Mouse (Mus musculus) testis, adult 2 months (tissue): ENCODE measurements at regions not wholly inside any gene's neighbourhood (a gene's known extent, or its start where the extent isn't known, plus 50 kb on each side); places are given as distances from the start of the nearest gene placed in this dataset.

ENCODE experiments used
- H3K27ac ChIP-seq: fragments of 200-500 bp; 2 replicates; pipeline ENCODE4 v1.5.1; 2012; ENCODE audit warnings: low read depth, low read length; ENCODE audit not compliant: control insufficient read depth, insufficient read depth
- H3K27me3 ChIP-seq: fragments of 200-500 bp; 2 replicates; pipeline ENCODE4 v1.6.1; 2012; ENCODE audit warnings: mild to moderate bottlenecking, low read length, moderate library complexity; ENCODE audit not compliant: control insufficient read depth, insufficient read depth
- H3K36me3 ChIP-seq: fragments of 200-500 bp; 2 replicates; pipeline ENCODE4 v1.6.1; 2012; ENCODE audit warnings: mild to moderate bottlenecking, low read length; ENCODE audit not compliant: control insufficient read depth, insufficient read depth
- H3K4me1 ChIP-seq: fragments of 200-500 bp; 2 replicates; pipeline ENCODE4 v1.6.1; 2012; ENCODE audit warnings: low read length; ENCODE audit not compliant: control insufficient read depth, insufficient read depth
- H3K4me3 ChIP-seq: fragments of 200-500 bp; 2 replicates; pipeline ENCODE4 v1.5.1; 2012; ENCODE audit warnings: low read depth, mild to moderate bottlenecking, low read length, moderate library complexity, mixed read lengths; ENCODE audit not compliant: control insufficient read depth
- CTCF ChIP-seq: fragments of 200-500 bp; IDR thresholded peaks from 2 replicates; pipeline ENCODE4 v1.5.1; 2012; ENCODE audit warnings: low read depth, mild to moderate bottlenecking, inconsistent platforms, low read length, moderate library complexity; ENCODE audit not compliant: control insufficient read depth, insufficient read depth, insufficient replicate concordance
- POLR2A ChIP-seq: fragments of 200-500 bp; IDR thresholded peaks from 2 replicates; pipeline ENCODE4 v1.6.1; 2012; ENCODE audit warnings: low read depth, mild to moderate bottlenecking, inconsistent platforms, low read length, moderate library complexity; ENCODE audit not compliant: control insufficient read depth

GRCm38 (mm10) chr7:36476851-36477644 lies 220.9 kb upstream of the Tshz3 start:
- H3K4me1 ChIP-seq: no peaks in the 10 kb centered on the region
- H3K27ac ChIP-seq: no peak overlapping the region
- H3K36me3 ChIP-seq: no peaks in the 10 kb centered on the region
- no peak overlapping the region for H3K4me3 ChIP-seq
- no peak for TF ChIP-seq CTCF
- no peak for TF ChIP-seq POLR2A
- H3K27me3 ChIP-seq: no peaks in the 10 kb centered on the region

GRCm38 (mm10) chr7:36488155-36488554 lies 209.8 kb upstream of the Tshz3 start:
- Histone ChIP-seq H3K36me3 (no peaks in the 10 kb centered on the region), H3K27ac (no peak overlapping the region), H3K27me3 (no peaks in the 10 kb centered on the region), H3K4me3 (no peak overlapping the region), H3K4me1 (no peaks in the 10 kb centered on the region)
- TF ChIP-seq POLR2A (no peak), CTCF (no peak)

- H3K36me3 ChIP-seq: no peaks in the 10 kb centered on the region
- no peaks in the 10 kb centered on the region for H3K4me1 ChIP-seq
- no peak for TF ChIP-seq CTCF
- TF ChIP-seq POLR2A: no peak
- no peak overlapping the region for H3K4me3 ChIP-seq
- H3K27ac ChIP-seq: no peak overlapping the region
- H3K27me3 ChIP-seq: no peaks in the 10 kb centered on the region
Observed at GRCm38 (mm10) chr7:36491173-36491581, 206.7 kb upstream of the Tshz3 start.

GRCm38 (mm10) chr7:36504010-36504875 lies 193.7 kb upstream of the Tshz3 start:
- Histone ChIP-seq H3K27me3 (no peaks in the 10 kb centered on the region), H3K27ac (no peak overlapping the region)

GRCm38 (mm10) chr7:36507895-36508431 lies 190.0 kb upstream of the Tshz3 start:
- TF ChIP-seq POLR2A: no peak
- no peak for TF ChIP-seq CTCF

More at GRCm38 (mm10) chr7:36504010-36504875, 193.7 kb upstream of the Tshz3 start:
- Histone ChIP-seq H3K4me3 (no peak overlapping the region), H3K36me3 (no peaks in the 10 kb centered on the region), H3K4me1 (no peaks in the 10 kb centered on the region)
- no peak for TF ChIP-seq CTCF
- no peak for TF ChIP-seq POLR2A

GRCm38 (mm10) chr7:36513680-36514079 lies 184.2 kb upstream of the Tshz3 start:
- H3K27ac ChIP-seq: no peak overlapping the region
- H3K4me1 ChIP-seq: no peaks in the 10 kb centered on the region
- H3K27me3 ChIP-seq: no peaks in the 10 kb centered on the region
- TF ChIP-seq POLR2A (no peak), CTCF (no peak)
- H3K36me3 ChIP-seq: no peaks in the 10 kb centered on the region
- H3K4me3 ChIP-seq: no peak overlapping the region

More at GRCm38 (mm10) chr7:36507895-36508431, 190.0 kb upstream of the Tshz3 start:
- H3K4me1 ChIP-seq: no peaks in the 10 kb centered on the region
- no peaks in the 10 kb centered on the region for H3K36me3 ChIP-seq
- no peaks in the 10 kb centered on the region for H3K27me3 ChIP-seq
- H3K27ac ChIP-seq: no peak overlapping the region
- H3K4me3 ChIP-seq: no peak overlapping the region
